Mouse (Mus musculus) kidney, embryonic 14.5 days (tissue): Measurements from ENCODE around the gene Aldoart2. TPM values are rescaled to one million over a fixed set of nuclear protein-coding genes. Genes with fewer than 3 reads are reported as not detected.

Experiments used
- ATAC-seq: fragments of 200-750 bp; cut with Nextera tagmentation; 2 replicates; pipeline ENCODE4 v1.8.0; 2017; ENCODE audit warnings: moderate number of reproducible peaks, mild to moderate bottlenecking, moderate TSS enrichment, moderate library complexity; ENCODE audit not compliant: low FRiP score, low TSS enrichment
- H3K27ac ChIP-seq: fragments of 300-500 bp; sonication (generic); 2 replicates; pipeline ENCODE4 v1.5.1; 2014; ENCODE audit warnings: low read depth, mild to moderate bottlenecking, low read length, moderate library complexity, mixed read lengths
- H3K27me3 ChIP-seq: fragments of 300-500 bp; sonication (generic); 2 replicates; pipeline ENCODE4 v1.6.1; 2014; ENCODE audit warnings: mild to moderate bottlenecking, low read length; ENCODE audit not compliant: control insufficient read depth, insufficient read depth
- H3K36me3 ChIP-seq: fragments of 300-500 bp; sonication (generic); 2 replicates; pipeline ENCODE4 v1.6.1; 2014; ENCODE audit warnings: low read length, mixed read lengths; ENCODE audit not compliant: control insufficient read depth, insufficient read depth
- H3K4me1 ChIP-seq: fragments of 300-500 bp; sonication (generic); 2 replicates; pipeline ENCODE4 v1.6.1; 2014; ENCODE audit warnings: low read length, mixed read lengths; ENCODE audit not compliant: control insufficient read depth, insufficient read depth
- H3K4me2 ChIP-seq: fragments of 300-500 bp; sonication (generic); replicated peaks from 2 replicates; pipeline ENCODE4 v1.6.1; 2014; ENCODE audit warnings: low read depth, mild to moderate bottlenecking, low read length
- H3K4me3 ChIP-seq: fragments of 300-500 bp; sonication (generic); 2 replicates; pipeline ENCODE4 v1.5.1; 2014; ENCODE audit warnings: mild to moderate bottlenecking, low read length
- H3K9ac ChIP-seq: fragments of 300-500 bp; sonication (generic); 2 replicates; pipeline ENCODE4 v1.6.1; 2014; ENCODE audit warnings: low read depth, mild to moderate bottlenecking, low read length, moderate library complexity
- H3K9me3 ChIP-seq: fragments of 300-500 bp; sonication (generic); 2 replicates; pipeline ENCODE4 v1.6.1; 2016; ENCODE audit warnings: low read length; ENCODE audit not compliant: control insufficient read depth
- whole genome bisulfite sequencing: fragments of 180-500 bp; shearing (Covaris S2); extraction: QIAGEN DNeasy Blood & Tissue Kit; methylation state at CpG from one replicate; pipeline ENCODE4 v1.1.7; 2014; 5-methylcytosine and 5-hydroxymethylcytosine counted together
- polyA plus RNA-seq: library from polyadenylated mRNA; unstranded; fragments of >200 nt; fragmentation: Nextera tagmentation; extraction: Ambion mirVana; gene quantifications from 2 replicates; pipeline ENCODE4 v1.2.1, GENCODE M21; 2014

The Aldoart2 gene
- polyA plus RNA-seq, 1 experiment from 2014 or later: not detected

- 2% methylated on average over 42 of the region's 42 CpGs for WGBS
- Histone ChIP-seq H3K36me3 (no peaks in the 10 kb centered on the region), H3K4me3 (peak overlapping the region; percentile 41), H3K4me2 (peak overlapping the region; percentile 89), H3K27me3 (peaks cover 40% of the 10 kb centered on the region), H3K4me1 (peaks cover 16% of the 10 kb centered on the region; the same call in 1 of the 2 replicates), H3K9ac (no peak overlapping the region), H3K27ac (no peak overlapping the region), H3K9me3 (no peaks in the 10 kb centered on the region)
- ATAC-seq: no peak
Observed at GRCm38 (mm10) chr12:55600503-55600994, 35.5 kb downstream of the Aldoart2 start.

GRCm38 (mm10) chr12:55604411-55604810 is 39.4 kb downstream of the Aldoart2 start:
- no peaks in the 10 kb centered on the region for H3K36me3 ChIP-seq
- no peak overlapping the region for H3K4me2 ChIP-seq
- H3K4me1 ChIP-seq: peaks cover 8% of the 10 kb centered on the region; the same call in 1 of the 2 replicates
- no peak overlapping the region for H3K9ac ChIP-seq
- peaks cover 21% of the 10 kb centered on the region for H3K27me3 ChIP-seq
- 74% methylated on average over 3 of the region's 3 CpGs for WGBS
- no peak overlapping the region for H3K4me3 ChIP-seq
- no peaks in the 10 kb centered on the region for H3K9me3 ChIP-seq
- H3K27ac ChIP-seq: no peak overlapping the region
- ATAC-seq: no peak

GRCm38 (mm10) chr12:55607902-55608301 is 42.9 kb downstream of the Aldoart2 start:
- Histone ChIP-seq H3K9ac (no peak overlapping the region), H3K27me3 (no peaks in the 10 kb centered on the region), H3K9me3 (no peaks in the 10 kb centered on the region), H3K36me3 (no peaks in the 10 kb centered on the region), H3K4me3 (no peak overlapping the region), H3K4me2 (no peak overlapping the region), H3K4me1 (no peaks in the 10 kb centered on the region), H3K27ac (no peak overlapping the region)
- 24% methylated on average over 4 of the region's 4 CpGs for WGBS
- ATAC-seq: peak; percentile 75; the same call in 1 of the 2 replicates

GRCm38 (mm10) chr12:55610812-55611211 is 45.8 kb downstream of the Aldoart2 start:
- no peaks in the 10 kb centered on the region for H3K9me3 ChIP-seq
- no peaks in the 10 kb centered on the region for H3K36me3 ChIP-seq
- no peak overlapping the region for H3K4me3 ChIP-seq
- no peaks in the 10 kb centered on the region for H3K27me3 ChIP-seq
- H3K4me1 ChIP-seq: no peaks in the 10 kb centered on the region
- WGBS: 81% methylated on average over 2 of the region's 2 CpGs
- H3K4me2 ChIP-seq: no peak overlapping the region
- no peak overlapping the region for H3K27ac ChIP-seq
- ATAC-seq: no peak
- no peak overlapping the region for H3K9ac ChIP-seq

Other genes starting within 250 kb of the Aldoart2 start
- 473 and 512 TPM in 2 replicates for gene Psma6, start 181.0 kb upstream of the Aldoart2 start, polyA plus RNA-seq
- gene Nfkbia, start 72.6 kb upstream of the Aldoart2 start, polyA plus RNA-seq: 69.0 and 75.2 TPM in 2 replicates
- gene Insm2, start 34.2 kb downstream of the Aldoart2 start, polyA plus RNA-seq: 0.08 and 0.09 TPM in 2 replicates